Mouse (Mus musculus) neural tube, embryonic 10.5 days (tissue): Measurements from ENCODE around the gene Hsd3b7.
A peak's percentile ranks its signal among the peaks of the same experiment; 100 is the strongest.
"Not testable (repeated sequence)": the region's sequence is repeated elsewhere in the genome, so short reads cannot be mapped to it uniquely, and the experiment has no call there.

Source experiments
- DNase-seq: peaks from one replicate; pipeline ENCODE4 v3.0.0-alpha.2; 2017; ENCODE audit warnings: low spot score; ENCODE audit errors: extremely low spot score

Gene Hsd3b7

DNA sequence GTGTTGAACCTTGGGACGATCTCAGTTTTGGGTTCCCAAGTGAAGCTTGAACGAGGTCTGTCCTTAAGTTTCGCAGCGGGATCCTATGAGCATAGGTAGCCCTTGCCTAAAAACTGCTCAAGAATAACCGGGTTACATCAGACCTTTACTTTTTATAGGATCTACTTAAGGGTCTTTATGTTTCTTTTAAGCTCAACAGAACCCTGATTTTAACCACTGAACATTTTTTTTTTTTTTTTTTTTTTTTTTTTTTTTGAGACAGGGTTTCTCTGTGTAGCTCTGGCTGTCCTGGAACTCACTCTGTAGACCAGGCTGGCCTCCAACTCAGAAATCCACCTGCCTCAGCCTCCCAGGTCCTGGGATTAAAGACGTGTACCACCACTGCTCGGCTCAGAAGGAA is 24.6 kb upstream of the Hsd3b7 start:
- not testable (repeated sequence) for DNase-seq

DNA sequence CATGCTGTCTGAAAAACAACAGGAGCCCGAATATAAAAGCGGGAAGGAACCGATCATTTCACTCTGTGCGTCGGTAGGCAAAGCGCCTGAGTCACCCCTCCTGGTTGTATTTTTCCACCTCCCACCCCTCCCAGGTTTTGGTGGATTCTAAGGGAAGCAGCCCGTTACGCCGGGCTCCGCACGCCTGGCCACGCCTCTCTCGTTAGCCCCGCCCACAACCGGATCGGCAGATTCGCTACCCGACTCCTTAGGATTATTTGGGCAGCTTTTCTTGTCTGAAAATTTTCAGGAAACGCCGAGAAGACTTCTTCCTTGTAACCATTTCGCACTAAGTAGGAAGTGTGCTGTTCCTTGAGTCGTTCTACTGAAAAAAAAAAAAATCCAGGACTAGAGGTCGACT is 24.0 kb upstream of the Hsd3b7 start, which contains the start of gene Setd1a:
Gene Setd1a, plus strand, starts transcription at position 245 of the 400 bp plus-strand sequence.
- peak; percentile 82 for DNase-seq

DNA sequence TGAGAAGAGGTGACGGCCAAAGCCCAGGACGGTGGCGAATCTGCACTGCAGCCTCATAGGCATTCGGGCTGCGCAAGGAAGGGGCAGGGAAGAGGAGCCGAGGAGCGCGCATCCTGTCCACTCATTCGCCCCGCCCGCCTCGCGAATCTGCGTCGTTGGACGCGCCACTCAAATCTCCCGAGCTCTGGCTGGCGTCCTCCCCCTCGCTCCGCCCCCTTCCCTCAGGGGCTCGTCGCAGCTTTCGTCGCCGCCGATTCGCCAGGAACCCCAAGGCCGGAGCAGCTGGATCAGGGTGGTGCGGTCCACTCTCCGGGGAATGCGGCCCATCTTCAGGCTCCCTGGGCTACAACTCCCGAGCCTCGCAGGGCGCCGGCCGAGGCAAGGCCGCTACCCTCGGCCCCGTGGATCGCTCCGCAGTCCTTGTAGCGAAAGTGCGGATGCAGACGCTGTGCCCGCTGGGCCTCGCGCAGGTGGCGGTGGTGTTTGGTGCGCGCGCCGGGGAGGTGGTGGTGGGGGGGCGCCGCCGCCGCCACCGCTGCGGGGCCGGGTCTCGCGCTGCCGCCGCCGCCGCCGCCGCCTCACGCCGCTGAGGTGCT is 23.4 kb upstream of the Hsd3b7 start:
- peak; percentile 94 for DNase-seq

DNA sequence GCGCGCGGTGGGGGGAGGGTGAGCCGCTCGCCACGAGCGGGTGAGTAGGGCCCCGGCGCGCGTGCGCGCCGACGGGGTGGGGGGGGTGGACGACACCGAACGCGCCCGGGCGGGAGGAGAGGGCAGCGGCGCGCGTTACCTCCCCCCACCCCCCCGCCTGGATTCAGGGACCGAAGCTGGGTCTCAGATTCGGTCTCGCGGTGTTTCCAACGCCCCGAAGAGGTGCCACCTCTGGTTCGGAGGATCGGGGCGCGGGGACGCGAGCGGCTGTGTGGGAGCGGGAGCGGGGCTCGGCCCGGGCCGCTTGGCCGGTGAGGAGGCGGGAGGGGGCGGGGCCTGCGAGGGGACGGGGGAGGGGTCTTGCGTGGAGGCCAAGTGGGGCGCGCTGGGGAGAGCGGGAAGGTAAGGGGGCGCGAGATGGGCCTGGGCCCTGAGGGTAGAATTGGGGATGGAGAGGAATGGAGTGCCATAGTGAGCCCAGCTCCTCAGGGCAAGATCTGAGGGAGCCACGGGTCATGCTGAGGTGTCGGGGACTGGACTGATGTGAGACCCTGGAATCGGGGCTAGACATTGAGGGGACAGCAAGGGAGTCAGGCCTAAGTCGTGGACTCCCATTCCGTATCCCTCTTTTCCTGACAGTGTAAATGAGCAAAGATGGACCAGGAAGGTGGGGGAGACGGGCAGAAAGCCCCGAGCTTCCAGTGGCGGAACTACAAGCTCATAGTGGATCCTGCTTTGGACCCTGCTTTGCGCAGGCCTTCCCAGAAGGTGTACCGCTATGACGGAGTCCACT is 22.7 kb upstream of the Hsd3b7 start:
- peak; percentile 80 for DNase-seq

DNA sequence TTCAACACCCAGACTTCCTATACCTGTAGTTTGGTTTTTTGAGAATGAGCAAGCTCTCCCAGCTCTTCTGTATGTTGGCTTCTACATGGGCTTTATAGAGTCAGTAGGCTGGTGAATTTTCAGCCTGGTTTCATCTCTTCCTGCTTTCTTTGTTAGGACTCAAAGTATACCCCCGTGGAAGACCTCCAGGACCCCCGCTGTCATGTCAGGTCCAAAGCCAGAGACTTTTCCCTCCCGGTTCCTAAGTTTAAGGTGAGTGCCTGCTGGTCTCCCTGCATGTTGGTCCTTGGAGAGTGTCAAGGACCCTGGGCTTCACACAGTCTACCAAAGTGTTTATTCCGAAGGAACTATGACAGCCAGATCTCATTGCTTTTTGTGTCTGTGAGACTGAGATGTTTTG is 22.1 kb upstream of the Hsd3b7 start:
- DNase-seq, result no peak

DNA sequence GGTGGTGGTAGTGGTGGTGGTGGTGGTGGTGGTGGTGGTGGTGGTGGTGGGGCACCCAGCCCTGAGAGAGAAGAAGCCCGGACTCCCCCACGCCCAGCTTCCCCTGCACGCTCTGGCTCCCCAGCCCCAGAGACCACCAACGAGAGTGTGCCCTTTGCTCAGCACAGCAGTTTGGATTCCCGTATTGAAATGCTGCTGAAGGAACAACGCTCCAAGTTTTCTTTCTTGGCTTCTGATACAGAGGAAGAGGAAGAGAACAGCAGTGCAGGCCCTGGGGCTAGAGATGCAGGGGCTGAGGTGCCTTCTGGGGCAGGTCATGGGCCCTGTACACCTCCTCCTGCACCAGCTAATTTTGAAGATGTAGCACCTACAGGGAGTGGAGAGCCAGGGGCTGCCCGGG is 15.1 kb upstream of the Hsd3b7 start, which contains the start of gene Gm49388:
Gene Gm49388, plus strand, starts transcription at position 301 of the 400 bp plus-strand sequence.
- no peak for DNase-seq

DNA sequence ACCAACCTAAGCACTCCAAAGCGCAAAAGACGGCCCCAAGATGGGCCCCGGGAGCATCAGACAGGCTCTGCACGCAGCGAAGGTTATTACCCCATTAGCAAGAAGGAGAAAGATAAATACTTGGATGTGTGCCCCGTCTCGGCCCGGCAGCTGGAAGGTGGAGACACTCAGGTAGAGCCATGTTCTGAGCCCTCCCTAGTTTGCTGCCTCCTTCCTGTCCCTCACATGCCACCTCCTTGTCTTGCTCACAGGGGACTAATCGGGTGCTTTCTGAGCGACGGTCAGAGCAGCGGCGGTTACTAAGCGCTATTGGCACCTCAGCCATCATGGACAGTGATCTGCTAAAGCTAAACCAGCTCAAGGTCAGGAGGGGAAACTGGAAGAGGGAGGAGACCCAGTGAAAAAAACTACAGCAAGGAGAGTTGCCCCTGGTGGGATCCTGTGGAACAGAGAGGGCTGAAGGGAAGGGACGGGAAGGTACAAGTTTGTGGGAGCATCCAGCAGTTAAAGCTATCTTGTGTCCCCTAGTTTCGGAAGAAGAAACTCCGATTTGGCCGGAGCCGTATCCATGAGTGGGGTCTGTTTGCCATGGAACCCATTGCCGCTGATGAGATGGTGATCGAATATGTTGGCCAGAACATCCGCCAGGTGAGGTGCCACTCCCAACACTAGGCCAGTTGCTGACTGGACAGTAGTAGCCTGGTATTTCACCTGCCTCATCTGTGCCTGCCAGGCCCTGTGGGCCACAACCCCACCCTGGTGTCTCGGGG is 3.1 kb upstream of the Hsd3b7 start:
- DNase-seq, result no peak

DNA sequence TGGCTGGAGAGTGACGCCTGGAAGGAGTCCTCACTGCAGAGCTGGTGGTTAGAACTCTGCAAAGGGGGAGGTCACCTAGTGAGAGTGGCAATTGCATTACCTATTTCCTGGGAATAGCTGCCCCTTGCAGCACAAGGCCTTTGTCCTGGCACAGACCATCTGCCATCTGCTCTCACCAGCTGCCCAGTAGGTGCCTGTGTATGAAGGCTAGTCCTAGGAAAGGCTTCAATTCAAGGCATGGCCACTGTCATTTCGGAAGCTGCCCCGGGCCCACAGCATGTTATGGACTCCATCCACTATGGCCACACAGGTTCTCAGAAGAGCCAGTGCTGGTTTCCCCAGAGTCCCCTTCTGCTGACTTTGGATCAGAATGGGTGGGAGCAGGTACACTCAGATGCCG is 1.8 kb upstream of the Hsd3b7 start:
- no peak for DNase-seq

DNA sequence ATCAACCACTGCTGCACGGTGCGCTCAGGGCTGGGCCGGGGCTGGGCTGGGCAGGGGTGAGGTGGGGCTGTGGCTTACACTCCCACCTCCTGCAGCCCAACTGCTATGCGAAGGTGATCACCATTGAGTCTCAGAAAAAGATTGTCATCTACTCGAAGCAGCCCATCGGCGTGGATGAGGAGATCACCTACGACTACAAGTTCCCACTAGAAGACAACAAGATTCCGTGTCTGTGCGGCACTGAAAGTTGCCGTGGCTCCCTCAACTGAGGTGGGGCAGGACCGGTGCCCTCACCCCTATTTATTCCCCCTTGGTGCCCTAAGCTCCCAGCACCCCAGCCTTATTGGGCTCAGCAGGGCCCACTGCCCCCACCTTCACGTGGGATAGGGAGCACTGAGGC is 1.2 kb upstream of the Hsd3b7 start:
- no peak for DNase-seq

DNA sequence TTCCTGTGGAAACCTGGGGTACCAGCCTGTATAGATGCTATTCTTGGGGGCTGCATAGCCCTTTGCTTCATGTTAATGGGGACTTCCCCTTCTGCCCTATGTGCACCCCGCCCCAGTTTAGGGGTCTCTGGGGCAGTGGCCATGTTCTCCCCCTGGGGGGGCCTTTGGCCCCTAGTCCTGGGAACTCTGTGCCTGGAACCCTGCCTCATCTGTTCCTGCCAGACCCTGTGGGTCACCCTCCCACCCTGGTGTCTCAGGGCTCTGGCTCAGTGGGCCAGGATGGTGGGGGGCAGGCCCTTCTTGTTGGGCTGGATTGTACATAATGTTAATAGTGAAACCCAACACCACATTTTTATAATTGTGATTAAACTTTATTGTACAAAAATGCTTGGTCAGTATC is 666 bp upstream of the Hsd3b7 start:
- no peak for DNase-seq

DNA sequence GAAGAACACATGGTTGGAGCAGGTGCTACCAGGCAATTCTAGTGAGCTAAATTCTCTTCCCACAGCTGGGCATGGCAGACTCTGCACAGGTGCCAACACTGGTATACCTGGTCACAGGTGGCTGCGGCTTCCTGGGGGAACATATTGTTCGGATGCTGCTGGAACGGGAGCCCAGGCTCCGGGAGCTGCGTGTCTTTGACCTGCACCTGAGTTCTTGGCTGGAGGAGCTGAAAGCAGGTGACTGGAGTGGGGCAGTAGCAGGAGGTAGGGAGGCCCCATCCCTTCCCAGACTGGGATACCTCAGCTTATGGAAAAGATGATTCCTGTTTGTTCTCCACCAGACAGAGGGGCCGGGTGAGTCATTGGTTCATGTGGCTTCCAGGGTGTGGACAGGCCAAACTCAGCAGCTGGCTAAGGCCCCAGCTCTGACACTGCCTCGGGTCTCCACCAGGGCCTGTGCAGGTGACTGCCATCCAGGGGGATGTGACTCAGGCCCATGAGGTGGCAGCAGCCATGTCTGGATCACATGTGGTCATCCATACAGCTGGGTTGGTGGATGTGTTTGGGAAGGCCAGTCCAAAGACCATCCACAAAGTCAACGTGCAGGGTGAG is 712 bp downstream of the Hsd3b7 start:
- no peak for DNase-seq

DNA sequence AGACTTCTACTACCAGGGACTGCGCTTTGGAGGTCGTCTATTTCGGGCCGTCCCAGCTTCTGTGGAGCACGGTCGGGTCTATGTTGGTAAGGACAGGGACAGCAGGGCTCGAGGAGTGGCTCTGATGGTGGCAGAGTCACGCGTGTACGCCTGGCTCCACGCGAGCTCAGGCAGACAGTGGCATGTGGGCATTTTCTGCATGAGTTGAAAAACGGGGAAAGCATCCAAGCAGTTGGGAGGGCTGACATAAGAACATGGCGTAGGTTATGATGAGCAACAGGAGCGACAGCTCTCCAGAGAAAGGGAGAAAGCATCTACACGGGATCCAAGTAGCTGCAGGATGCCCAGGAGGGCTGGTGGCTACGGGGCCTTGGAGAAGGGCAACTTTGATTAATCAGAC is 1.9 kb downstream of the Hsd3b7 start:
- no peak for DNase-seq

DNA sequence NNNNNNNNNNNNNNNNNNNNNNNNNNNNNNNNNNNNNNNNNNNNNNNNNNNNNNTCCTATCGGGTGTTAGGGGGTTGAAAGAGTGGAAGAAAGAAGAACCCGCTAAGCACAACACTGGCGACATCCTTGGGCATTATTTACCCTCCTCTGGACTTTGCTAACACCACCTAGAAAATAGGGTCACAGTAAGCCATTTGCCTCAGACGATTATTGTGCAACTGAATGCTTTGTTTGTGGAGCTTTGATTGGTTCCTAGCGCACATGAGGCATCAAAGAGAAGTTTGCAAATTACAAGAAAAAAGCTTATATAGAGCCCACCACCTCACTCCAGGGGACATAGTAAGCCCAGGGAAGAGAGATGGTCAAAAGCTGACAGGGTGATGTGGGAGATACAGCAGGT is 8.4 kb downstream of the Hsd3b7 start:
- DNase-seq, result no peak

DNA sequence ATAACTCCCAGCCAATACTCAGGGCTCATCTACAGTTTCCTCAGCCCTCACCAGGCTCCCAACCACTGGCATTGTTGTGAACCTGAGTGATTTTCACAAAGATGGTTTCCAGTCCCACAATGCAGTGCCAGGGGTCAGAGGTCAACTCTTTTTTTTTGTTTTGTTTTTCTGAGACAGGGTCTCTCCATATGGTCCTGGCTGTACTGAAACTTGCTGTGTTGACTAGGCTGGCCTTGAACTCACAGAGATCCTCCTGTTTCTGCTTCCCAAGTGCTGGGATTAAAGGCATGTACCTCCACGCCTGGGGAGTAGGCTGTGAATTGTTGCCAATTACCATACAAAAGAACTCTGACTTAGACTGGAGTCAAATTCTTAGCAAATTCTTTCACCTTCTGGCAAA is 9.4 kb downstream of the Hsd3b7 start:
- DNase-seq, result no peak

DNA sequence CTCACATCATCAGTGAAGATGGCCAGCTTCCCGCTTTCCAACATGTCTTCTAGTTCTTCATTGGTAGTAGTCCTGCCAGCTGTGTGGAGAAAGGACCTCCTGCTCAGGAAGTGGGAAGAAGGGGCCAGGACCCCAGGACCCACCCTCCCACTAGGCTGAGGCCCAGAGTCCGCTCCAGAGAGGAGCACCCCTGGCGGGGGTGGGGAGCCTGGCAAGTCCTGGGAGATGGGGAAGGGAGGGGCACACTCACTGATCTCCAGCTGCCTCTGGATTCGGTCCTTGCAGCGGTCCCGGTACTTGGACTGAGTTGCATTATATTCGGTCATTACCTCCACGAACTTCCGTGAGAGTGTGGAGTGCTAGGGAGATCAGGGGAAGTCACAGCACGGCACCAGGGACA is 10.2 kb downstream of the Hsd3b7 start:
- DNase-seq, result no peak

DNA sequence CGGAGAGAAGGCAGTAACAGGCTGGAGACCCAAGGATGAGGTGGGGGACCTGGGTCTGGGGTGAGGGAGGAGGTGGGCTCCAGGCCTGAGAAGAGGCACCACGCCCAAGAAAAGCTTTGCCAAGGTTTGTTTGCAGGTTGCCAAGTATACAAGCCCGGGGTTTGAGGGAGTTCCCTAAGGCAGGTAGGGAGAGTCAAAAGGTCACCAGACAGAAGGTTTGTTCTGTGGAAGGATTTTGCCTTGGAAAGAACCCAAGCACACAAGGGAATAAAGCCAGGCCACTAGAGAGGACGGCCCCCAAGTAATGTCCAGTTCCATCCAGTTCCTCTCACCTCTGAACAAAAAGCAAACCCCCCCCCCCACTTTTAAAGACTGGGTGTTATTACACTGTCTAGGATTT is 10.8 kb downstream of the Hsd3b7 start:
- DNase-seq, result no peak

DNA sequence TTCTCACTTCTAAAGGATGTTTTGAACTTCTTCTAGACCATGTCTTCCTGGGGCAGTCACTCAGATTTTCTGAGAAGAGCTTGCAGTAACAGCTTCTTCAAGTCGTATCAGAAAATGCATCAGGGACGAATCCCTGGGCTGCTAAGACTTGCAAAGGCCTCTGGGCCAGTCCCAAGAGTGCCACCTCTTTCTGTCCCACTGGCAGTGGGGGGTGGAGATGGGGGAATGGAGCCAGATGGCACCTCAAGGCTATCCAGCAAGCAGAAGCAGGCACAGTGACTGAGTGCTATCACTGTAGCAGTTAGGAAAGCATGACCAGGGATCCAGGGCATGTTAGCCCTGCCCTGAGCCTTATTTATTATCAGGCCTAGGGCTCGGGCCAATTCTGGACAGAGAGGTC is 11.9 kb downstream of the Hsd3b7 start:
- no peak for DNase-seq

DNA sequence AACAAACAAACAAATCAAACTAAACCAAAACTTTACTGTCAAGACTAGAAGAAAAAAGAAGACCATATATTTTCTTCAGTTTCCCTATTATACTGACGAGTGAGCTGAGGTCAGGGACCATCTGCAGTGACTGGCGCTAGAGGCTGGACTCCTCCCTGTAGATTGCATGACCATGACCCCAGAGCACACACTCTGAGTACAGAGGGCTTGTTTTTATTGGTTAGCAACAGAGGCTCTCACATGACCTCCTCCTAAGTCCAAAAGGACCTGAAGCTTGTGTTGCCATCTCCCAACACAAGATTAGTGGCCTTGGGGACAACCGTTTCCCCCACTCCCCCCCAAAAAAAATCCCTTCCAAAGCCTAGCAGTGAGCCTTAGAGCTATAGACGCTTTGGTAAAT is 13.4 kb downstream of the Hsd3b7 start:
- no peak for DNase-seq

DNA sequence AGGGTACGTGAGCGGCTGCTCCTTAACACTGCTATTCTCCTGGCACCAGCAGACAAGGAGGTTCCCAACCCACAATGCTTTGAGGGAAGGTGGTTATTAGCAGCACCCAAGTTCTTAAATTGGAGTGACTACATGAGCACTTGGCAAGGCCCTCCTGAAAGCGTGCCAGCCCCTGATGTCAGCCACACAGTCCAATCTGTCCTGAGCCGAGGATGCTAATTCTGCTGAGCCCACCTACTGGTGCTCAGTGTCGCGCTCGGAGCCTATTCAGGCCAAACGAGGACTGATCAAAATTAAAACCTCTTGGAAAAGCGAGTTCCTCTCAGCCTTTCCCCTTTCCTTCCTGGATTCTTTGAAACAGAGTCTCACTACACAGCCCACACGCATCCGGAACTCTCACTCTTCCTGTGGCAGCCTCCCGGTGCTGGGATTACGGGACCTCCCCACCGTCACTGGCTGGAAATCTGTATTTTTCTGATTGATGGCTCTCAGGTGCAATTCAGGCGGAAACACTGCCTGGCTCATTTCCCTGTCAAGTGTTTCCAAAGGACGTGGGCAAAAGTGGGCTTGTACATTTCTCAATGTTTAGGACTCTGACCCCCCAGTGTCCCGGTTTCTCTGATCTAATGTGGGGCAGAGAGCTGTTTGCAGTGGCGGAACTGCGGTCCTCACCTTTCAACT is 14.0 kb downstream of the Hsd3b7 start:
- DNase-seq, result no peak

DNA sequence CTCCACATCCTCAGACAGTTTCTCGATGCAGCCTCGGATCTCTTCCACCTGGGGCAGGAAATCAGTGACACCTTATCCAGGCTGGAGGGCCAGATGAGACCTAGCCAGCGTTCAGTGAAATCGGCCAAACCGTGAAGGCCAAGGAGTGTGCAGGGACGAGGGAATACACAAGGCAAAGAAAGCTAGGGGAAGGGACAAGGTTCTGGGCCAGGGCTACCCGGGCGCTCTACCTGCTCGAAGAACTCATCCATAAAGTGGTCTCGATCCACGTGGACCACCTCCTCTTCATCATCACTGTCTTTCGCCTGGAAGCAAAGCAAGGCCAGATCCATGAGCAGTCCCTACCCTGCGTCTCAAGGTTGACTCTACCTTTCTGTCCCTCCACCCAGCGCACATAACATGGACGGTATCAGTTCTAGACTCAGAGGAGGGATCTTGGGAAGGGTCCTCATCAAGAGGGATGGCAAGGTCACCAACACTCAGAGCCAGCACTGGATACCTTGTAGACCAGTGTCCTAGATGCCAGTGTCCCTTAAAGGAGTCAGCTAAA is 14.8 kb downstream of the Hsd3b7 start:
- no peak for DNase-seq
